Mouse (Mus musculus) hindbrain, embryonic 10.5 days (tissue): Measurements from ENCODE around the gene Spop. TPM values are rescaled to one million over a fixed set of nuclear protein-coding genes. Genes with fewer than 3 reads are reported as not detected.

Experiments used
- DNase-seq: peaks from one replicate; pipeline ENCODE4 v3.0.0-alpha.2; 2017; ENCODE audit warnings: low spot score
- H3K27ac ChIP-seq: fragments of 300-500 bp; sonication (generic); 2 replicates; pipeline ENCODE4 v1.5.1; 2016; ENCODE audit warnings: mild to moderate bottlenecking, moderate library complexity
- H3K27me3 ChIP-seq: fragments of 300-500 bp; sonication (generic); 2 replicates; pipeline ENCODE4 v1.6.1; 2016; ENCODE audit warnings: mild to moderate bottlenecking; ENCODE audit not compliant: poor library complexity, insufficient read depth, severe bottlenecking
- H3K36me3 ChIP-seq: fragments of 300-500 bp; sonication (generic); 2 replicates; pipeline ENCODE4 v1.6.1; 2016; ENCODE audit warnings: mild to moderate bottlenecking, moderate library complexity
- H3K4me1 ChIP-seq: fragments of 300-500 bp; sonication (generic); replicated peaks from 2 replicates; pipeline ENCODE4 v1.6.1; 2016; ENCODE audit warnings: mild to moderate bottlenecking
- H3K4me3 ChIP-seq: fragments of 300-500 bp; sonication (generic); 2 replicates; pipeline ENCODE4 v1.5.1; 2016; ENCODE audit warnings: mild to moderate bottlenecking, moderate library complexity
- H3K9me3 ChIP-seq: fragments of 300-500 bp; sonication (generic); 2 replicates; pipeline ENCODE4 v1.6.1; 2016; ENCODE audit warnings: mild to moderate bottlenecking, moderate library complexity
- WGBS: fragments of 180-500 bp; shearing (Covaris S2); methylation state at CpG from one replicate; pipeline ENCODE4 v1.1.7; 2016; 5-methylcytosine and 5-hydroxymethylcytosine counted together
- polyA plus RNA-seq: library from polyadenylated mRNA; unstranded; fragments of >200 nt; fragmentation: Nextera tagmentation; extraction: Ambion mirVana; gene quantifications from 2 replicates; pipeline ENCODE4 v1.2.1, GENCODE M21; 2016

The Spop gene
- polyA plus RNA-seq, 1 experiment from 2014 or later, result 143 TPM

GRCm38 (mm10) chr11:95460872-95461271 lies 47.0 kb downstream of the Spop start:
- Histone ChIP-seq H3K9me3 (no peaks in the 10 kb centered on the region), H3K27me3 (no peaks in the 10 kb centered on the region), H3K27ac (no peak overlapping the region), H3K4me1 (no peaks in the 10 kb centered on the region), H3K4me3 (no peak overlapping the region), H3K36me3 (0 out of 2 replicates have a peak, but pooled peaks cover 6% of the 10 kb centered on the region)
- 85% methylated on average over 2 of the region's 2 CpGs for WGBS
- DNase-seq, result no peak

GRCm38 (mm10) chr11:95462168-95462567 lies 48.3 kb downstream of the Spop start:
- 93% methylated on average over 3 of the region's 3 CpGs for WGBS
- no peak overlapping the region for H3K27ac ChIP-seq
- DNase-seq, result no peak
- H3K4me1 ChIP-seq, result no peaks in the 10 kb centered on the region
- H3K27me3 ChIP-seq, result no peaks in the 10 kb centered on the region
- no peak overlapping the region for H3K4me3 ChIP-seq
- H3K36me3 ChIP-seq, result 0 out of 2 replicates have a peak, but pooled peaks cover 6% of the 10 kb centered on the region
- H3K9me3 ChIP-seq, result no peaks in the 10 kb centered on the region

- DNase-seq, result no peak
- Histone ChIP-seq H3K27ac (no peak overlapping the region), H3K4me1 (no peaks in the 10 kb centered on the region), H3K9me3 (no peaks in the 10 kb centered on the region), H3K36me3 (peaks cover 24% of the 10 kb centered on the region), H3K4me3 (no peak overlapping the region), H3K27me3 (no peaks in the 10 kb centered on the region)
- WGBS, result 90% methylated on average over 1 of the region's 1 CpGs
Observed at GRCm38 (mm10) chr11:95467731-95468130, 53.9 kb downstream of the Spop start.

GRCm38 (mm10) chr11:95472942-95473341 lies 59.1 kb downstream of the Spop start:
- Histone ChIP-seq H3K36me3 (peaks cover 68% of the 10 kb centered on the region), H3K4me3 (no peak overlapping the region), H3K27ac (no peak overlapping the region), H3K4me1 (no peaks in the 10 kb centered on the region), H3K9me3 (no peaks in the 10 kb centered on the region), H3K27me3 (no peaks in the 10 kb centered on the region)
- DNase-seq, result no peak
- WGBS, result 97% methylated on average over 2 of the region's 2 CpGs

- H3K27ac ChIP-seq, result no peak overlapping the region
- no peaks in the 10 kb centered on the region for H3K9me3 ChIP-seq
- H3K4me1 ChIP-seq, result no peaks in the 10 kb centered on the region
- no peaks in the 10 kb centered on the region for H3K27me3 ChIP-seq
- H3K4me3 ChIP-seq, result no peak overlapping the region
- no peak for DNase-seq
- WGBS, result 91% methylated on average over 1 of the region's 1 CpGs
- H3K36me3 ChIP-seq, result peaks cover 69% of the 10 kb centered on the region
Observed at GRCm38 (mm10) chr11:95473456-95473855, 59.6 kb downstream of the Spop start.

- no peak for DNase-seq
- Histone ChIP-seq H3K9me3 (no peaks in the 10 kb centered on the region), H3K27ac (no peak overlapping the region), H3K36me3 (peaks cover 77% of the 10 kb centered on the region), H3K4me3 (no peak overlapping the region), H3K27me3 (no peaks in the 10 kb centered on the region), H3K4me1 (no peaks in the 10 kb centered on the region)
- WGBS, result 92% methylated on average over 7 of the region's 7 CpGs
Observed at GRCm38 (mm10) chr11:95476323-95476722, 62.4 kb downstream of the Spop start.

- WGBS, result 84% methylated on average over 4 of the region's 4 CpGs
- no peak for DNase-seq
- H3K27ac ChIP-seq, result no peak overlapping the region
- H3K36me3 ChIP-seq, result peaks cover 76% of the 10 kb centered on the region
- H3K9me3 ChIP-seq, result no peaks in the 10 kb centered on the region
- H3K4me3 ChIP-seq, result no peak overlapping the region
- H3K4me1 ChIP-seq, result no peaks in the 10 kb centered on the region
- no peaks in the 10 kb centered on the region for H3K27me3 ChIP-seq
Observed at GRCm38 (mm10) chr11:95479458-95479857, 65.6 kb downstream of the Spop start.

GRCm38 (mm10) chr11:95480662-95481061 lies 66.8 kb downstream of the Spop start:
- Histone ChIP-seq H3K4me1 (no peaks in the 10 kb centered on the region), H3K4me3 (no peak overlapping the region), H3K36me3 (peaks cover 76% of the 10 kb centered on the region), H3K27ac (no peak overlapping the region), H3K9me3 (no peaks in the 10 kb centered on the region), H3K27me3 (no peaks in the 10 kb centered on the region)
- DNase-seq, result no peak
- WGBS, result 92% methylated on average over 4 of the region's 4 CpGs

- Histone ChIP-seq H3K4me1 (no peaks in the 10 kb centered on the region), H3K9me3 (no peaks in the 10 kb centered on the region), H3K4me3 (no peak overlapping the region), H3K27me3 (no peaks in the 10 kb centered on the region), H3K36me3 (peaks cover 95% of the 10 kb centered on the region), H3K27ac (no peak overlapping the region)
- 97% methylated on average over 18 of the region's 18 CpGs for WGBS
- DNase-seq, result no peak
Observed at GRCm38 (mm10) chr11:95485634-95486033, 71.8 kb downstream of the Spop start.

- WGBS, result 95% methylated on average over 2 of the region's 2 CpGs
- Histone ChIP-seq H3K27me3 (no peaks in the 10 kb centered on the region), H3K4me3 (no peak overlapping the region), H3K27ac (no peak overlapping the region), H3K4me1 (0 out of 2 replicates have a peak, but pooled peaks cover 4% of the 10 kb centered on the region), H3K36me3 (peaks cover 97% of the 10 kb centered on the region), H3K9me3 (no peaks in the 10 kb centered on the region)
- no peak for DNase-seq
Observed at GRCm38 (mm10) chr11:95487237-95487636, 73.4 kb downstream of the Spop start.

GRCm38 (mm10) chr11:95490104-95490503 lies 76.2 kb downstream of the Spop start:
- Histone ChIP-seq H3K9me3 (no peaks in the 10 kb centered on the region), H3K4me1 (0 out of 2 replicates have a peak, but pooled peaks cover 4% of the 10 kb centered on the region), H3K36me3 (peaks cover 94% of the 10 kb centered on the region), H3K4me3 (no peak overlapping the region), H3K27ac (no peak overlapping the region), H3K27me3 (no peaks in the 10 kb centered on the region)
- WGBS, result 86% methylated on average over 14 of the region's 14 CpGs
- no peak for DNase-seq

GRCm38 (mm10) chr11:95492256-95492655 lies 78.4 kb downstream of the Spop start:
- H3K4me1 ChIP-seq, result 0 out of 2 replicates have a peak, but pooled peaks cover 4% of the 10 kb centered on the region
- H3K27ac ChIP-seq, result no peak overlapping the region
- no peak overlapping the region for H3K4me3 ChIP-seq
- no peaks in the 10 kb centered on the region for H3K27me3 ChIP-seq
- DNase-seq, result no peak
- peaks cover 85% of the 10 kb centered on the region for H3K36me3 ChIP-seq
- no peaks in the 10 kb centered on the region for H3K9me3 ChIP-seq
- 74% methylated on average over 4 of the region's 4 CpGs for WGBS

- H3K36me3 ChIP-seq, result peaks cover 84% of the 10 kb centered on the region
- no peaks in the 10 kb centered on the region for H3K27me3 ChIP-seq
- 92% methylated on average over 4 of the region's 4 CpGs for WGBS
- H3K4me3 ChIP-seq, result no peak overlapping the region
- 0 out of 2 replicates have a peak, but pooled peaks cover 4% of the 10 kb centered on the region for H3K4me1 ChIP-seq
- DNase-seq, result no peak
- no peak overlapping the region for H3K27ac ChIP-seq
- H3K9me3 ChIP-seq, result no peaks in the 10 kb centered on the region
Observed at GRCm38 (mm10) chr11:95493010-95493409, 79.1 kb downstream of the Spop start.

GRCm38 (mm10) chr11:95493950-95494349 lies 80.1 kb downstream of the Spop start:
- no peak for DNase-seq
- Histone ChIP-seq H3K27ac (no peak overlapping the region), H3K9me3 (no peaks in the 10 kb centered on the region), H3K36me3 (peaks cover 82% of the 10 kb centered on the region), H3K4me3 (no peak overlapping the region), H3K27me3 (no peaks in the 10 kb centered on the region), H3K4me1 (0 out of 2 replicates have a peak, but pooled peaks cover 4% of the 10 kb centered on the region)
- WGBS, result 88% methylated on average over 9 of the region's 9 CpGs
